Mouse (Mus musculus) CH12.LX (cell line): ENCODE measurements around the gene Klhl36.
A peak's percentile ranks its signal among the peaks of the same experiment; 100 is the strongest.

Source experiments
- CTCF ChIP-seq, 2 experiments: IDR thresholded peaks in 1 of 2; conservative IDR thresholded peaks in 1 of 2; 2 replicates each; pipeline ENCODE4 v1.5.1; 2011 to 2012; ENCODE audit warnings: low read depth in 2 of 2, low read length in 2 of 2, improper control_type of control experiment in 1 of 2, inconsistent platforms in 1 of 2, mild to moderate bottlenecking in 1 of 2, moderate library complexity in 1 of 2
- EP300 ChIP-seq: IDR thresholded peaks from 2 replicates; pipeline ENCODE4 v1.6.1; 2011; ENCODE audit warnings: low read length, improper control_type of control experiment
- ETS1 ChIP-seq: conservative IDR thresholded peaks from 2 replicates; pipeline ENCODE4 v1.6.1; 2012; ENCODE audit warnings: low read depth, mild to moderate bottlenecking, inconsistent platforms, low read length, improper control_type of control experiment, moderate library complexity
- JUND ChIP-seq: conservative IDR thresholded peaks from 2 replicates; pipeline ENCODE4 v1.6.1; 2011; ENCODE audit warnings: low read depth, low read length, improper control_type of control experiment
- POLR2A ChIP-seq: IDR thresholded peaks from 2 replicates; pipeline ENCODE4 v1.6.1; 2011; ENCODE audit warnings: low read depth, mild to moderate bottlenecking, improper control_type of control experiment, low read length
- USF1 ChIP-seq: IDR thresholded peaks from 2 replicates; pipeline ENCODE4 v1.6.1; 2014; ENCODE audit warnings: low read depth, mild to moderate bottlenecking, inconsistent platforms, low read length, improper control_type of control experiment
- ZC3H11A ChIP-seq: IDR thresholded peaks from 2 replicates; pipeline ENCODE4 v1.6.1; 2012; ENCODE audit warnings: low read depth, mild to moderate bottlenecking, inconsistent platforms, low read length, improper control_type of control experiment

GRCm38 (mm10) chr8:119843444-119843843, 18.6 kb upstream of the Klhl36 start:
- TF ChIP-seq CTCF (conservative IDR thresholded peaks at IDR 0.05 in 1 of 2, IDR thresholded peaks at IDR 0.05 in 1 of 2; ENCODE audit: low read depth in 2 of 2, low read length in 2 of 2) (peak; percentile 80 to 97), ZC3H11A (peak; percentile 79), JUND (0 out of 2 replicates have a peak, but pooled peaks have one; percentile 5), EP300 (no peak), POLR2A (no peak), USF1 (no peak), ETS1 (no peak)
